Mouse (Mus musculus) forebrain, embryonic 16.5 days (tissue): Measurements from ENCODE around the gene Nudt21. TPM values are rescaled to one million over a fixed set of nuclear protein-coding genes. Genes with fewer than 3 reads are reported as not detected.
"Not testable (repeated sequence)": the region's sequence is repeated elsewhere in the genome, so short reads cannot be mapped to it uniquely, and the experiment has no call there.

Experiments
- ATAC-seq: fragments of 200-750 bp; cut with Nextera tagmentation; 2 replicates; pipeline ENCODE4 v1.8.0; 2017; ENCODE audit warnings: mild to moderate bottlenecking, moderate library complexity
- H3K27ac ChIP-seq: fragments of 300-500 bp; sonication (generic); 2 replicates; pipeline ENCODE4 v1.5.1; 2014; ENCODE audit warnings: low read length, control low read depth
- H3K27me3 ChIP-seq: fragments of 300-500 bp; sonication (generic); replicated peaks from 2 replicates; pipeline ENCODE4 v1.6.1; 2014; ENCODE audit warnings: low read length; ENCODE audit not compliant: control insufficient read depth, insufficient read depth
- H3K36me3 ChIP-seq: fragments of 300-500 bp; sonication (generic); 2 replicates; pipeline ENCODE4 v1.6.1; 2014; ENCODE audit not compliant: control insufficient read depth, insufficient read depth
- H3K4me1 ChIP-seq: fragments of 300-500 bp; sonication (generic); replicated peaks from 2 replicates; pipeline ENCODE4 v1.6.1; 2014; ENCODE audit warnings: low read length; ENCODE audit not compliant: control insufficient read depth, insufficient read depth
- H3K4me2 ChIP-seq: fragments of 300-500 bp; sonication (generic); 2 replicates; pipeline ENCODE4 v1.6.1; 2014; ENCODE audit warnings: mild to moderate bottlenecking, low read length, control low read depth
- H3K4me3 ChIP-seq: fragments of 300-500 bp; sonication (generic); replicated peaks from 2 replicates; pipeline ENCODE4 v1.5.1; 2014; ENCODE audit warnings: mild to moderate bottlenecking, low read length, control low read depth
- H3K9ac ChIP-seq: fragments of 300-500 bp; sonication (generic); replicated peaks from 2 replicates; pipeline ENCODE4 v1.6.1; 2014; ENCODE audit warnings: low read depth, low read length, control low read depth
- H3K9me3 ChIP-seq: fragments of 300-500 bp; sonication (generic); 2 replicates; pipeline ENCODE4 v1.6.1; 2016; ENCODE audit warnings: low read length; ENCODE audit not compliant: control insufficient read depth
- WGBS: fragments of 180-500 bp; shearing (Covaris S2); extraction: QIAGEN DNeasy Blood & Tissue Kit; methylation state at CpG from one replicate; pipeline ENCODE4 v1.1.7; 2014; 5-methylcytosine and 5-hydroxymethylcytosine counted together
- polyA plus RNA-seq: library from polyadenylated mRNA; unstranded; fragments of >200 nt; fragmentation: Nextera tagmentation; extraction: Ambion mirVana; gene quantifications from 2 replicates; pipeline ENCODE4 v1.2.1, GENCODE M21; 2015

The Nudt21 gene
- polyA plus RNA-seq, 1 experiment from 2014 or later, result 116 TPM

DNA sequence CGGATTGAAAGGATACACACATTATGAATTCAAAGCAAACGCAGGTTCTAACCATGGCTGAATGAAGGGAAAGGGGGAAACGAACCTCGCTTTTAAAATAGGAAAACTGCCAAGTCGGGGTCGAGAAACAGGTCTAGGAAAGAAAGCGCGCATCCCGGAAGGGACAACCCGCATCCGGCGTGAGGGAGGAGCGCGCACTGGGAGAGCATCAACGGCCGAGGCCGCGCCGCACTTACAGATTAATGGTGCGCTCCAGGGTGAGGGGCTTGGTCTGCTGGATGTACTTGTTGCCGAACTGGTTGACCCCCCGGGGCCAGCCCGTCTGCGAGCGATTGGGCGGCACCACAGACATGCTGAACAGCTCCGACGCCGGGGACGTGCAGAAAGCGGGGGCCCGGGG is 290 bp downstream of the Nudt21 start:
- 0% methylated on average over 21 of the region's 32 CpGs for WGBS
- H3K27ac ChIP-seq, result peak overlapping the region; percentile 77
- H3K4me1 ChIP-seq, result peaks cover 23% of the 10 kb centered on the region
- not testable (repeated sequence) for H3K36me3 ChIP-seq, H3K9me3 ChIP-seq, H3K27me3 ChIP-seq
- peak overlapping the region; percentile 71 for H3K4me2 ChIP-seq
- H3K9ac ChIP-seq, result peak overlapping the region; percentile 59
- H3K4me3 ChIP-seq, result peak overlapping the region; percentile 81
- peak; percentile 86 for ATAC-seq

DNA sequence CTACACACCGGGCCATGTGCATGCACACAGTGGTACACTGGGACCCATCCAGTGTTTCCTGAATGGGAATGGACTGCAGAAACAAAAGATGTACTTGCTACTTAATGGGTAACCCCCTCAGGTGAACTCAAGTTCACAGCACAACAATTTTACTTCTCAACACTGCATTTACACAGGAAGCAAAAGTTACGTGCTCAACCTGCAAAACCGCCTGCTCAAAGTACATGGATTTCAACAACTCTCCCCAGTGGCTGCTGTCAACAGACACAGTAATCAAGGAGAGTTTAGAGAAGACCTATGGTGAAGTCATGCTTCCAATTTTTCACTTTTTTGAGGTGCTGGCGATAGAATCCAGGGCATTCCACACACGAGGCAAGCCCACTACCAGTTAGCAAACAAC is 1.6 kb downstream of the Nudt21 start:
- no peak for ATAC-seq
- H3K27me3 ChIP-seq, result no peaks in the 10 kb centered on the region
- peak overlapping the region; percentile 71 for H3K4me2 ChIP-seq
- H3K27ac ChIP-seq, result no peak overlapping the region
- 60% methylated on average over 5 of the region's 5 CpGs for WGBS
- peaks cover 23% of the 10 kb centered on the region for H3K4me1 ChIP-seq
- H3K4me3 ChIP-seq, result peak overlapping the region; percentile 21; the same call in 1 of the 2 replicates
- peaks cover 2% of the 10 kb centered on the region; the same call in 1 of the 2 replicates for H3K36me3 ChIP-seq
- no peak overlapping the region for H3K9ac ChIP-seq
- no peaks in the 10 kb centered on the region for H3K9me3 ChIP-seq

DNA sequence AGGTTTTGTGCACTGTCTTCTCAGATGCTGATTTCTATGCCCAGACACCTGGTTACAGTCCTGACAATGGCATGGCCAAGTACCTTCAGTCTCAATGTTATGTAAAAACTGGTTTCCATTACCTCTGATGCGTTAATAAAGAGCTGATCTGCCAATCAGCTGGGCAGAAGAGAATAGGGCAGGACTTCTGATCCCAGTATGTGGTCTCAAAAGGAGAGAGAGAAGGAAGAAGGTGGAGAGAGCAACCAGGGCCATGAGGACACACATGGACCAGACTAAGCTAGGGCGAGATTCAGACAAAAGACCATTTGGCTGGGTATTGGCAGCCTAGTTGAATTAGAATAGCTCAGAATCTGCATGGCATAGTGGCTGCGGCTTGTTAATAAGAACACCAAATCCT is 3.2 kb downstream of the Nudt21 start:
- ATAC-seq, result no peak
- Histone ChIP-seq H3K9me3 (no peaks in the 10 kb centered on the region), H3K27ac (no peak overlapping the region), H3K9ac (no peak overlapping the region), H3K4me1 (peaks cover 23% of the 10 kb centered on the region), H3K27me3 (no peaks in the 10 kb centered on the region), H3K4me3 (no peak overlapping the region), H3K36me3 (peaks cover 12% of the 10 kb centered on the region), H3K4me2 (no peak overlapping the region)
- 19% methylated on average over 3 of the region's 3 CpGs for WGBS

DNA sequence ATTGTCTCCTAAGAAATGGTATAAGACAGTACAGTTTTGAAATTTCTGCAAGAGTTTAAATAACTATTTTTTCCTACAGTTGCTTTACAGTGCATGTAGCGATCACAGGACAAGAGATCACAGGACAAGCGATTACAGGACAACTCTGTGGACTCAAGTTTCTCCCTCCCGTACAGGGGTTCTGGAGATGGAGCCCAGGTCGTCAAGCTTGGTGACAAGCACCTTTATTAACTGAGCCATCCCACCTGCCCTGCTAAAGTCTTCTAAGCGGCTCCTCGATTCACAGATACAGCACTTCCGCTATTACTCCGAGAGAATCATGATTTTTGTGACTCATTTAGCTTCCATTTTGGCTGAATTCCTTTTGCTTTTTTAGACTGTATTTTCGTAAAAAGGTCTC is 7.1 kb downstream of the Nudt21 start:
- no peak overlapping the region for H3K4me3 ChIP-seq
- no peak overlapping the region for H3K4me2 ChIP-seq
- H3K4me1 ChIP-seq, result peaks cover 11% of the 10 kb centered on the region
- ATAC-seq, result no peak
- H3K36me3 ChIP-seq, result peaks cover 37% of the 10 kb centered on the region
- no peak overlapping the region for H3K9ac ChIP-seq
- H3K9me3 ChIP-seq, result no peaks in the 10 kb centered on the region
- H3K27ac ChIP-seq, result no peak overlapping the region
- H3K27me3 ChIP-seq, result no peaks in the 10 kb centered on the region
- WGBS, result 94% methylated on average over 9 of the region's 9 CpGs

DNA sequence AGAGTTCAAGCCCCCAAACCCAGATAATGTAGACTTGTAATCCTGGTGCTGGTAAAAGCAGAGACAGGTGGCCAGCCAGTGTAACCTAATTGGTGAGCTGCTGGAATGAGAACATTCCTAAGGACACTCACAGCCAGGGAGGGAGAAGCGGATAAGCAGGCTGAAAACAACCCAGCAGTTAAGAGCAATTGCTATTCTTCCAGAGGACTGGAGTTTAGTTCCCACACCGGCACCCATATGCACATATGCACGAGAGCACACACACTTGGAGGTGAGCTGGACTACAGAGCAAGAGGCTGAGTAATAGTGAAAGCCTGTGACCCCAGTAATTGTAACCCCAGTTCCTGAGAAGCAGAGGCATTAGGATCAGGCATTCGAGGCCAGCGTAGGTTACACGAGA is 12.9 kb downstream of the Nudt21 start:
- Histone ChIP-seq H3K27me3 (no peaks in the 10 kb centered on the region), H3K27ac (no peak overlapping the region), H3K4me3 (no peak overlapping the region), H3K36me3 (peaks cover 55% of the 10 kb centered on the region), H3K9me3 (no peaks in the 10 kb centered on the region), H3K4me1 (no peaks in the 10 kb centered on the region), H3K4me2 (no peak overlapping the region), H3K9ac (no peak overlapping the region)
- ATAC-seq, result no peak
- WGBS, result 95% methylated on average over 6 of the region's 6 CpGs

DNA sequence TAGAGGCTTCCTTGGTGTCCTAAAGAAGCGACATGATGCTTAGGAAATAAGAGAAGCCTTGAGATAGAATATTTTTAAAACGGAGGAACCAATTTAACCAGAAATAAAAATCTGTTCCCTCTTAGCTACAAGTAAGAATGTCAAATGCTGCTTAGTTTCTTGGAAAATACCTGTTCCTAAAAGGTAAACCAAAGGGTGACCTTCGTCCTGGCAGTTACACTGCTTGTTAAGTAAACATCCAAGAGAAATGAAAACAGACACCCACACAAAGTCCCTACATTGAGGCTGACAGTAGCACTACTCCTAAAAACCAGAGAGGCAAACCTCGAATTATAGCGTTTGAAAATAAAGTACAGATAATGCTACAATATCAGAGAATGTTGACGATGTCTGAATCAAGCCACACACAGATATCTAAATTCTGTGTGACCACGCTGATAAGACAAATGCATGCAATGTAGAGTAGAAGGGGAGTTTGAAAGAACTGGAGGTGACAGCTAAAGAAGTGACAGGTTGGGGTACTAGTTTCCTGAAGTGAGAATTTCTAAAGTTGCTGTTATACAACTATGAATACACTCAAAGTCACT is 23.7 kb downstream of the Nudt21 start:
- peak overlapping the region; percentile 73 for H3K4me2 ChIP-seq
- no peaks in the 10 kb centered on the region for H3K9me3 ChIP-seq
- H3K9ac ChIP-seq, result peak overlapping the region; percentile 98
- peak overlapping the region; percentile 98 for H3K4me3 ChIP-seq
- H3K27me3 ChIP-seq, result no peaks in the 10 kb centered on the region
- peaks cover 33% of the 10 kb centered on the region for H3K4me1 ChIP-seq
- H3K36me3 ChIP-seq, result peaks cover 3% of the 10 kb centered on the region; the same call in 1 of the 2 replicates
- peak overlapping the region; percentile 94 for H3K27ac ChIP-seq
- ATAC-seq, result no peak
- WGBS, result 42% methylated on average over 7 of the region's 7 CpGs

DNA sequence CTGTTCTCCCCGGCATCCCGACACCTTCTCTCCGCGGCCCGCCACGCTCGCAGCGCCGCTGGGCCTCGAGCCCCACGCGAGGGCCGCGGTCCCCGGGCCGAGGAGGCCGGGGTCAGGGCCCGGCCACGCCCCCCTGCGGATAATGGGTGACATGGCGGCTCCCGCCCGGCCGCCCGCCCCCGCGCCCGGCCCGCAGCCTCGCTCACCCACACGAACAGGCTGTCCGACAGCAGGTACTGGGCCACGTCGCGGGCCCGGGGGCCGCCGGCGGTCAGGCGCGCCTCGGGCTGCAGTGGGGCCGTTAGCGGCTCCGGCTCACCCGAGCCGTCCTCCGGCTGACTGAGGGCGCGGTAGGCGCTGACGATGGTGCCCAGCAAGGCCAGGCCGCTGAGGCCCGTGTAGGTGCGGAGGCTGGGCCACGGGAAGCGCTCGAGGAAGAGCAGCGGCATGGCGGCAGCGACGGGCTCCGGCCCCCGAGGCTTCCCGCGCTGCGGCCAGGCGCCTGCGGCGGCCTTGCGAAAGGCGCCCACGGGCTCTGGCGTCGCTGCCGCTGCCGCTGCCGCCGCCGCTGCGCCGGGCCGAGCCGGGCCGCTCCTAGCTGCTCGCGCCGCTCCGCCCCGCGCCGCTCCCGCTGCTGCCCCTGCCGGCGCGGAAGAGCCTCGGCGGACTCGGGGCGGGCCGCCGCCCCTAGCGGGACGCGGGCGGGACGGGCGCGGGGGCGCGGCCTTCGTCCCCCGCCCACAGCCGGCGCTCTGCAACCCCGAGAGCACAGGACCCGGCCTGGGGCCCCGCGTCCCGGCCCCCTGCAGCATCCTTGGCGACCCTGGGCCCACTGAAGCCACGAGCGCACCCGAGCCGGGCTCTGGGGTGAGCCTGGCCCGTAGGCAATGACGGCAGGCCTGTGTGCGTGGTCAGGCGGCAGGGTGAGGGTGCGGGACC is 24.5 kb downstream of the Nudt21 start, which contains the start of gene Amfr:
Gene Amfr, minus strand, starts transcription at position 830 of the 939 bp plus-strand sequence.
- WGBS, result under 1% methylated on average over 92 of the region's 130 CpGs
- ATAC-seq, result peak; percentile 95

DNA sequence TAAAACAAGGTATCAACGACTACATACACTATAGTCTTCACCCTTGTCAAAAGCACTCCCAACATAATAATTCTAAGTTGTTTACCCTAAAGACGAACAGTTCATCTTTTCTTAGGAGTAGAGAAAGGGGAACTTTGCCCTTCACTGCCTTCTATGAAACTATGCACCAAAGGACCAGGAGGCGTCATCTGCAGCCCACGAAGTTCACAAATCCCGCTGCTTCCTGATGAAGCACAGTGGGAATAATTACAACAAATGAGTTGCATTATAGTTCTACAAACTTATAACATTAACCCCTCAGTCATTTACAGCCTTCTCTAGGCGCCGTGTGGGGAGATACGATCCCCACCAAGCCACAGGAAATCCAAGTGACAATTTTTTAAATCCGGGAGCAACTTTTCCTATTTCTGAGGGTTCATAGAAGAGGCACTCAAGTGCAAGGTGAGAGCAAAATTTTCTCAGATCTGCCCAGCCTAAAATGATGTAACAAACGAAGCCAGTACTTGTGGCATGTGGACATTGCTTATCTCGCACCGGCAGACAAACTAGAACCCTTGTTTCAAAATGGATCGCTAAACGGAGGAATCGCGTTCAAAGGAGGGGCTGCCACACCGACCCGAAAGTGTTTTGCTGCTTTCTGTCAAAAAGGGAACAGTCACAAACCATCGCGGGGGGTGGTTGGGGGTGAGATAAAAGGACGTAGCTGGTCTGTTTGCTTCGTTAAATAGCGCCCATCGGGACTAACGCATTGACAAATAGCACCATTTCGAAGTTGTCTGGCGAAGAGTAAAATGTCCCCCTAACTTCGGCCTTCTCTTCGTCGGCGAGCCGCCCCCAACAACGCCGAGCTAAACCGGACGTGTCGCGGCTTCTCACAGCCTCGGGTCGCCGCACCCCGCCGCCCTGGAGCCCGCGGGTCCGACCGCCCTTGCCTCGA is 25.5 kb downstream of the Nudt21 start:
- Histone ChIP-seq H3K4me3 (peak overlapping the region; percentile 98), H3K36me3 (peaks cover 3% of the 10 kb centered on the region), H3K9ac (peak overlapping the region; percentile 98), H3K4me1 (peaks cover 33% of the 10 kb centered on the region), H3K27me3 (no peaks in the 10 kb centered on the region), H3K4me2 (peak overlapping the region; percentile 73), H3K27ac (peak overlapping the region; percentile 94), H3K9me3 (no peaks in the 10 kb centered on the region)
- no peak for ATAC-seq
- WGBS, result 3% methylated on average over 48 of the region's 48 CpGs

More for the DNA sequence above, 24.5 kb downstream of the Nudt21 start, which contains the start of gene Amfr:
- peaks cover 33% of the 10 kb centered on the region for H3K4me1 ChIP-seq
- H3K36me3 ChIP-seq, result peaks cover 3% of the 10 kb centered on the region; the same call in 1 of the 2 replicates
- no peaks in the 10 kb centered on the region for H3K27me3 ChIP-seq
- peak within 1 kb of the TSS; percentile 98 for H3K4me3 ChIP-seq
- peak within 1 kb of the TSS; percentile 73 for H3K4me2 ChIP-seq
- peak within 1 kb of the TSS; percentile 94 for H3K27ac ChIP-seq
- H3K9me3 ChIP-seq, result no peaks in the 10 kb centered on the region
- peak within 1 kb of the TSS; percentile 98 for H3K9ac ChIP-seq
